Mouse (Mus musculus): Measurements from ENCODE around the gene Rgs18. TPM values are rescaled to one million over a fixed set of nuclear protein-coding genes. Genes with fewer than 3 reads are reported as not detected.

The Rgs18 gene
- 25.8 and 30.0 TPM in 2 replicates for polyA plus RNA-seq (2015; fragmentation: Nextera tagmentation; extraction: Ambion mirVana)

DNA sequence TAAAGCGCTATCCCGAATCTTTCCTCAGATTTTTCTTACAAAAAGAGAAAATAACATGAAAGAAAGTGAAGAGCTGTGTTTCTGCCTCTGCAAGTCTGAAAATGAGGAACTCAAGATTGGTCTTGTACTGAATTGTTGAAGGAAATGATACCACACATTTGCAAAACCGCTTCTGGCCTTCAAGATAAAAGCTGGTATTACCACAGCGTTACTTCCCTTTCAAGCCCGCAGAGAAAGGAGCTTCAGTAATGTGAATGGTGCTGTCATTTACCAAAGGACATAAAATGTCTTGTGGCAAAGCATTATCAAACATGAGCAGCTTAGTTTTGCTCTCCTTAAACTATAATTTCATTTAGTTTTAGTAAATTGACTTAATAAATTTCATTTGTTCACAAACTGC is at the start of gene Rgs18:
Rgs18 (minus strand) TSS at position 105 of the 400 bp plus-strand sequence.

Other genes with a start within 250 kb of the Rgs18 start
- gene Rgs21, start 207.8 kb downstream of the Rgs18 start, polyA plus RNA-seq (2015; fragmentation: Nextera tagmentation; extraction: Ambion mirVana) = not detected in 2 replicates

All from spleen, postnatal 0 days (tissue).